Mouse (Mus musculus): ENCODE results near the gene Fhl4. TPM values are rescaled to one million over a fixed set of nuclear protein-coding genes. Genes with fewer than 3 reads are reported as not detected.

Gene Fhl4
- total and polyA plus RNA-seq, 3 experiments, result 0.27 to 0.84 (median 0.39) TPM

DNA sequence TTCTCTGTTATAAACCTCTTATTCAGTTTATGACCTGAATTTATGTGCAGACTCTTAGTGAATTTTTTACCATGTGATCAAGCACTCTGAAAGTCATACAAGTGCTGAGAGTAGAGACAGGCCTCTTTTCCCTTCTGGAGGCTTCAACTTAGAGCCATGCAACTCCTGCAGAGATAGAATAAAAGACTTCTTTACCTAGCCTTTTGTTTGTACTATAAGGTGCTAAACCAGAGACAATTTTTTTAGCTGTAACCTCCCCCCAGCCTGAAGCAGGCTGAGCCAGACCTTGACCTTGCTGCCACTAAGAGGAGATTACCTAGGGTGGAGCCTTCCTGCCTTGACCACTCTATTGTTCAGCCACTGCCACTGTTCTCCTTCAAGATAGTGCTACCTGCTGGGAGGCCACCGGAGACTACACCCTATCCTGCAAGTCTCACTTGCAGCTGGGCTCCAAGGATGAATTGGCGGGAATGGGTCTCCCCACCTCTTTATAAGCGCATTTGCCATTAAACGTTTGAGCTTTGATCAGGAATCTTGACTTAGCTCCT lies 30.6 kb downstream of the Fhl4 start:
- TF ChIP-seq EP300 (IDR thresholded peaks at IDR 0.05; ENCODE audit: insufficient read depth, low read depth, low read length) (no peak), CTCF (IDR thresholded peaks at IDR 0.05) (no peak), POLR2A (IDR thresholded peaks at IDR 0.05; ENCODE audit: insufficient read depth, low read depth, low read length) (no peak)
- Histone ChIP-seq H3K36me3 (ENCODE audit: control insufficient read depth, insufficient read depth, low read length) (no peaks in the 10 kb centered on the region), H3K79me2 (replicated peaks; ENCODE audit: control insufficient read depth, insufficient read depth, low read length) (no peaks in the 10 kb centered on the region), H3K4me1 (ENCODE audit: control insufficient read depth, insufficient read depth, low read length) (no peaks in the 10 kb centered on the region), H3K9ac (ENCODE audit: low read depth, low read length) (no peak overlapping the region), H3K27ac (no peak overlapping the region), H3K27me3 (ENCODE audit: control insufficient read depth, insufficient read depth, low read length) (no peaks in the 10 kb centered on the region), H3K4me3 (no peak overlapping the region)
- DNase-seq, result no peak
- intact Hi-C loops (cut with DNase I), result no loop called here
- 50% methylated on average over 4 of the region's 4 CpGs for WGBS

GRCm38 (mm10) chr10:85054876-85055275 lies 47.4 kb downstream of the Fhl4 start:
- no peak for TF ChIP-seq CTCF (IDR thresholded peaks at IDR 0.05)
- no peak for TF ChIP-seq POLR2A (IDR thresholded peaks at IDR 0.05; ENCODE audit: insufficient read depth, low read depth, low read length)
- TF ChIP-seq EP300 (IDR thresholded peaks at IDR 0.05; ENCODE audit: insufficient read depth, low read depth, low read length), result no peak
- no peak for DNase-seq
- H3K27ac ChIP-seq, result no peak overlapping the region
- H3K9ac ChIP-seq (ENCODE audit: low read depth, low read length), result no peak overlapping the region
- no peaks in the 10 kb centered on the region for H3K79me2 ChIP-seq (replicated peaks; ENCODE audit: control insufficient read depth, insufficient read depth, low read length)
- no peaks in the 10 kb centered on the region for H3K27me3 ChIP-seq (ENCODE audit: control insufficient read depth, insufficient read depth, low read length)
- H3K36me3 ChIP-seq (ENCODE audit: control insufficient read depth, insufficient read depth, low read length), result no peaks in the 10 kb centered on the region
- intact Hi-C loops (cut with DNase I), result no loop called here
- H3K4me3 ChIP-seq, result no peak overlapping the region
- WGBS, result 88% methylated on average over 2 of the region's 2 CpGs
- no peaks in the 10 kb centered on the region for H3K4me1 ChIP-seq (ENCODE audit: control insufficient read depth, insufficient read depth, low read length)

GRCm38 (mm10) chr10:85052451-85052850 lies 49.8 kb downstream of the Fhl4 start:
- WGBS, result 45% methylated on average over 4 of the region's 4 CpGs
- no peak for DNase-seq
- Histone ChIP-seq H3K79me2 (replicated peaks; ENCODE audit: control insufficient read depth, insufficient read depth, low read length) (no peaks in the 10 kb centered on the region), H3K9ac (ENCODE audit: low read depth, low read length) (no peak overlapping the region), H3K4me3 (no peak overlapping the region), H3K36me3 (ENCODE audit: control insufficient read depth, insufficient read depth, low read length) (no peaks in the 10 kb centered on the region), H3K27ac (no peak overlapping the region), H3K4me1 (ENCODE audit: control insufficient read depth, insufficient read depth, low read length) (no peaks in the 10 kb centered on the region), H3K27me3 (ENCODE audit: control insufficient read depth, insufficient read depth, low read length) (no peaks in the 10 kb centered on the region)
- TF ChIP-seq POLR2A (IDR thresholded peaks at IDR 0.05; ENCODE audit: insufficient read depth, low read depth, low read length) (no peak), EP300 (IDR thresholded peaks at IDR 0.05; ENCODE audit: insufficient read depth, low read depth, low read length) (no peak), CTCF (IDR thresholded peaks at IDR 0.05) (no peak)
- intact Hi-C loops (cut with DNase I), result no loop called here

- intact Hi-C loops (cut with DNase I), result no loop called here
- Histone ChIP-seq H3K27me3 (ENCODE audit: control insufficient read depth, insufficient read depth, low read length) (no peaks in the 10 kb centered on the region), H3K9ac (ENCODE audit: low read depth, low read length) (no peak overlapping the region), H3K36me3 (ENCODE audit: control insufficient read depth, insufficient read depth, low read length) (no peaks in the 10 kb centered on the region), H3K4me3 (no peak overlapping the region), H3K27ac (no peak overlapping the region), H3K79me2 (replicated peaks; ENCODE audit: control insufficient read depth, insufficient read depth, low read length) (no peaks in the 10 kb centered on the region), H3K4me1 (ENCODE audit: control insufficient read depth, insufficient read depth, low read length) (no peaks in the 10 kb centered on the region)
- 53% methylated on average over 4 of the region's 4 CpGs for WGBS
- DNase-seq, result no peak
- TF ChIP-seq POLR2A (IDR thresholded peaks at IDR 0.05; ENCODE audit: insufficient read depth, low read depth, low read length), result no peak
- no peak for TF ChIP-seq CTCF (IDR thresholded peaks at IDR 0.05)
- no peak for TF ChIP-seq EP300 (IDR thresholded peaks at IDR 0.05; ENCODE audit: insufficient read depth, low read depth, low read length)
Measured at GRCm38 (mm10) chr10:85050668-85051208, 51.6 kb downstream of the Fhl4 start.

- no peak overlapping the region for H3K9ac ChIP-seq (ENCODE audit: low read depth, low read length)
- H3K4me1 ChIP-seq (ENCODE audit: control insufficient read depth, insufficient read depth, low read length), result no peaks in the 10 kb centered on the region; the same call in 1 of the 2 replicates
- H3K36me3 ChIP-seq (ENCODE audit: control insufficient read depth, insufficient read depth, low read length), result no peaks in the 10 kb centered on the region
- 95% methylated on average over 8 of the region's 8 CpGs for WGBS
- no peaks in the 10 kb centered on the region for H3K79me2 ChIP-seq (replicated peaks; ENCODE audit: control insufficient read depth, insufficient read depth, low read length)
- H3K27me3 ChIP-seq (ENCODE audit: control insufficient read depth, insufficient read depth, low read length), result no peaks in the 10 kb centered on the region
- no peak for TF ChIP-seq POLR2A (IDR thresholded peaks at IDR 0.05; ENCODE audit: insufficient read depth, low read depth, low read length)
- no peak for TF ChIP-seq CTCF (IDR thresholded peaks at IDR 0.05)
- TF ChIP-seq EP300 (IDR thresholded peaks at IDR 0.05; ENCODE audit: insufficient read depth, low read depth, low read length), result no peak
- no peak overlapping the region for H3K27ac ChIP-seq
- DNase-seq, result no peak
- no peak overlapping the region for H3K4me3 ChIP-seq
- intact Hi-C loops (cut with DNase I), result loop anchor here (5.0 to 10.0 kb wide), 3 partner anchors 133 to 531 kb away; partner anchors contain the start of gene Ric8b
Measured at GRCm38 (mm10) chr10:85048008-85048407, 54.3 kb downstream of the Fhl4 start.

DNA sequence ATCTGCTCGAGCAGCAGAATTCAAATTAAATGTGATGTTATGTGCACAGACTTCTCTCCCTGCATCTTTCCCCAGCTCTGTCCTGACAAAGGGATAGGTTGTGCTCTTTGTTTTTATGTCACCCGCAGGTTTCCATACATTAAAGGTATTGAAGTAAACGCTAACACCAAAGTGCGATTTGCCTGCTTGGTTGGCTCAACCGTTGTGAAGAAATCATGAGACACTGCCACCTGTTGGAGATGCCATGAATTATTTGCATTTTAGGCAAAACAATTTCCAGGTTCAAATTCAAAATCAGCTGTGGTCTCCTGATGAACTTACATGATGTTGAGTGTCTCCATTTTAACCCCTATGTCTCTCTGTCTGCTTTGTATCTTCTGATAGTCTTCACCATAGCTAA lies 55.7 kb downstream of the Fhl4 start:
- WGBS, result 25% methylated on average over 5 of the region's 5 CpGs
- H3K79me2 ChIP-seq (replicated peaks; ENCODE audit: control insufficient read depth, insufficient read depth, low read length), result no peaks in the 10 kb centered on the region
- DNase-seq, result no peak
- H3K4me1 ChIP-seq (ENCODE audit: control insufficient read depth, insufficient read depth, low read length), result no peaks in the 10 kb centered on the region; the same call in 1 of the 2 replicates
- no peaks in the 10 kb centered on the region for H3K36me3 ChIP-seq (ENCODE audit: control insufficient read depth, insufficient read depth, low read length)
- intact Hi-C loops (cut with DNase I), result loop anchor here (5.0 to 10.0 kb wide), 3 partner anchors 132 to 529 kb away; partner anchors contain the start of gene Ric8b
- H3K4me3 ChIP-seq, result no peak overlapping the region
- no peak overlapping the region for H3K9ac ChIP-seq (ENCODE audit: low read depth, low read length)
- TF ChIP-seq CTCF (IDR thresholded peaks at IDR 0.05) (peak; percentile 81), POLR2A (IDR thresholded peaks at IDR 0.05; ENCODE audit: insufficient read depth, low read depth, low read length) (no peak)
- no peaks in the 10 kb centered on the region for H3K27me3 ChIP-seq (ENCODE audit: control insufficient read depth, insufficient read depth, low read length)
- H3K27ac ChIP-seq, result no peak overlapping the region

Other genes with a start within 250 kb of the Fhl4 start
- 10 to 100 TPM; 36.5 to 42.1 TPM for gene Ric8b, start 184.9 kb downstream of the Fhl4 start, total RNA-seq (2021)
- 20.5 and 34.6 TPM in 2 replicates for gene Ric8b, start 184.9 kb downstream of the Fhl4 start, polyA plus RNA-seq (2012; rRNA removed)
- 10 to 100 TPM; 13.5 to 16.8 TPM for gene Tmem263, start 132 bp upstream of the Fhl4 start, total RNA-seq (2021)
- gene Tmem263, start 132 bp upstream of the Fhl4 start, polyA plus RNA-seq (2012; rRNA removed), result 3.9 and 7.3 TPM in 2 replicates
- gene Mterf2, start 25.5 kb upstream of the Fhl4 start, total RNA-seq (2021), result 10 to 100 TPM; 18.3 to 23.3 TPM
- 12.9 and 29.9 TPM in 2 replicates for gene Mterf2, start 25.5 kb upstream of the Fhl4 start, polyA plus RNA-seq (2012; rRNA removed)
- gene Cry1, start 82.6 kb upstream of the Fhl4 start, total RNA-seq (2021), result 10 to 100 TPM in 1 of 2 experiments, 1 to 10 TPM in 1; 8.5 to 12.9 TPM
- 2.2 and 5.2 TPM in 2 replicates for gene Cry1, start 82.6 kb upstream of the Fhl4 start, polyA plus RNA-seq (2012; rRNA removed)

Measured in heart, adult 2 months (tissue).